Mouse (Mus musculus) MEL (cell line): ENCODE measurements around the gene Mecom. TPM values are rescaled to one million over a fixed set of nuclear protein-coding genes. Genes with fewer than 3 reads are reported as not detected.

Source experiments
- DNase-seq: peaks from one replicate; pipeline ENCODE4 v3.0.0; 2011; ENCODE audit warnings: low read depth, low spot score
- H3K27ac ChIP-seq: 2 replicates; pipeline ENCODE4 v1.5.1; 2012; ENCODE audit warnings: low read depth, mild to moderate bottlenecking, control low read depth, low read length, moderate library complexity; ENCODE audit not compliant: control insufficient read depth
- H3K27me3 ChIP-seq, 2 experiments: fragments of 150-350 bp in 1 of 2; sonication (generic) in 1 of 2; 2 replicates each; pipeline ENCODE4 v1.6.1; 2012; ENCODE audit warnings: low read length in 2 of 2, mild to moderate bottlenecking in 2 of 2, improper control_type of control experiment in 1 of 2, moderate library complexity in 1 of 2; ENCODE audit not compliant: insufficient read depth in 2 of 2, control insufficient read depth in 1 of 2
- H3K36me3 ChIP-seq, 2 experiments: 2 replicates each; pipeline ENCODE4 v1.6.1; 2012 to 2014; ENCODE audit warnings: low read length in 2 of 2, improper control_type of control experiment in 1 of 2, inconsistent platforms in 1 of 2, mild to moderate bottlenecking in 1 of 2; ENCODE audit not compliant: insufficient read depth in 2 of 2, control insufficient read depth in 1 of 2
- H3K4me1 ChIP-seq, 2 experiments: fragments of 150-350 bp in 1 of 2; sonication (generic) in 1 of 2; 2 replicates each; pipeline ENCODE4 v1.6.1; 2012; ENCODE audit warnings: low read length in 2 of 2, improper control_type of control experiment in 1 of 2, mild to moderate bottlenecking in 1 of 2; ENCODE audit not compliant: insufficient read depth in 2 of 2, control insufficient read depth in 1 of 2
- H3K4me3 ChIP-seq, 2 experiments: fragments of 150-350 bp in 1 of 2; sonication (generic) in 1 of 2; 2 replicates each; pipeline ENCODE4 v1.5.1; 2012; ENCODE audit warnings: low read depth in 2 of 2, low read length in 2 of 2, mild to moderate bottlenecking in 2 of 2, moderate library complexity in 2 of 2, control low read depth in 1 of 2, improper control_type of control experiment in 1 of 2; ENCODE audit not compliant: control insufficient read depth in 1 of 2, insufficient read depth in 1 of 2
- H3K79me2 ChIP-seq: 2 replicates; pipeline ENCODE4 v1.6.1; 2012; ENCODE audit warnings: mild to moderate bottlenecking, low read length, moderate library complexity; ENCODE audit not compliant: control insufficient read depth, poor library complexity, insufficient read depth
- H3K9ac ChIP-seq: 2 replicates; pipeline ENCODE4 v1.6.1; 2012; ENCODE audit warnings: low read depth, mild to moderate bottlenecking, control low read depth, low read length, moderate library complexity; ENCODE audit not compliant: control insufficient read depth, poor library complexity, severe bottlenecking
- H3K9me3 ChIP-seq: fragments of 150-350 bp; sonication (generic); replicated peaks from 2 replicates; pipeline ENCODE4 v1.6.1; 2012; ENCODE audit warnings: mild to moderate bottlenecking, low read length, improper control_type of control experiment, moderate library complexity; ENCODE audit not compliant: insufficient read depth
- BHLHE40 ChIP-seq: IDR thresholded peaks from 2 replicates; pipeline ENCODE4 v1.6.1; 2012; ENCODE audit warnings: low read depth, mild to moderate bottlenecking, inconsistent platforms, low read length, improper control_type of control experiment, borderline replicate concordance
- CHD1 ChIP-seq: IDR thresholded peaks from 2 replicates; pipeline ENCODE4 v1.6.1; 2012; ENCODE audit warnings: low read depth, mild to moderate bottlenecking, inconsistent platforms, low read length, improper control_type of control experiment
- CTCF ChIP-seq, 3 experiments: IDR thresholded peaks in 2 of 3; conservative IDR thresholded peaks in 1 of 3; 2 replicates each; pipeline ENCODE4 v1.5.1; 2011 to 2012; ENCODE audit warnings: low read length in 3 of 3, low read depth in 2 of 3, mild to moderate bottlenecking in 2 of 3, improper control_type of control experiment in 1 of 3, inconsistent platforms in 1 of 3, mixed read lengths in 1 of 3, moderate library complexity in 1 of 3; ENCODE audit not compliant: control insufficient read depth in 1 of 3, insufficient read depth in 1 of 3, poor library complexity in 1 of 3, severe bottlenecking in 1 of 3
- E2F4 ChIP-seq: IDR thresholded peaks from 2 replicates; pipeline ENCODE4 v1.6.1; 2011; ENCODE audit warnings: low read depth, low read length, improper control_type of control experiment, borderline replicate concordance
- EP300 ChIP-seq, 2 experiments: IDR thresholded peaks; 2 replicates each; pipeline ENCODE4 v1.6.1; 2011; ENCODE audit warnings: improper control_type of control experiment in 2 of 2, low read length in 2 of 2, low read depth in 1 of 2, mild to moderate bottlenecking in 1 of 2
- GABPA ChIP-seq: IDR thresholded peaks from 2 replicates; pipeline ENCODE4 v1.6.1; 2012; ENCODE audit warnings: low read depth, mild to moderate bottlenecking, inconsistent platforms, low read length, improper control_type of control experiment, moderate library complexity
- MAFK ChIP-seq: IDR thresholded peaks from 2 replicates; pipeline ENCODE4 v1.6.1; 2011; ENCODE audit warnings: low read depth, mild to moderate bottlenecking, low read length, improper control_type of control experiment, borderline replicate concordance
- MXI1 ChIP-seq: IDR thresholded peaks from 2 replicates; pipeline ENCODE4 v1.6.1; 2011; ENCODE audit warnings: mild to moderate bottlenecking, low read depth, low read length, improper control_type of control experiment
- MYC ChIP-seq: IDR thresholded peaks from 2 replicates; pipeline ENCODE4 v1.6.1; 2011; ENCODE audit warnings: low read depth, mild to moderate bottlenecking, low read length, improper control_type of control experiment, moderate library complexity
- NRF1 ChIP-seq: IDR thresholded peaks from 2 replicates; pipeline ENCODE4 v1.6.1; 2014; ENCODE audit warnings: low read depth, mild to moderate bottlenecking, inconsistent platforms, low read length, improper control_type of control experiment, moderate library complexity; ENCODE audit not compliant: poor library complexity, insufficient read depth, severe bottlenecking
- POLR2A ChIP-seq, 2 experiments: IDR thresholded peaks; 2 replicates each; pipeline ENCODE4 v1.6.1; 2011 to 2012; ENCODE audit warnings: low read length in 2 of 2, mild to moderate bottlenecking in 2 of 2, control low read depth in 1 of 2, improper control_type of control experiment in 1 of 2, low read depth in 1 of 2, moderate library complexity in 1 of 2; ENCODE audit not compliant: control insufficient read depth in 1 of 2, insufficient read depth in 1 of 2, poor library complexity in 1 of 2
- RAD21 ChIP-seq: IDR thresholded peaks from 2 replicates; pipeline ENCODE4 v1.6.1; 2011; ENCODE audit warnings: mild to moderate bottlenecking, low read depth, low read length, improper control_type of control experiment
- SMC3 ChIP-seq: IDR thresholded peaks from 2 replicates; pipeline ENCODE4 v1.6.1; 2011; ENCODE audit warnings: low read depth, low read length, improper control_type of control experiment
- TAL1 ChIP-seq: IDR thresholded peaks from 2 replicates; pipeline ENCODE4 v1.6.1; 2012; ENCODE audit warnings: mild to moderate bottlenecking, inconsistent platforms, low read length, moderate library complexity, mixed read lengths
- TCF12 ChIP-seq: IDR thresholded peaks from 2 replicates; pipeline ENCODE4 v1.6.1; 2014; ENCODE audit warnings: low read depth, mild to moderate bottlenecking, inconsistent platforms, low read length, improper control_type of control experiment, moderate library complexity
- USF1 ChIP-seq: IDR thresholded peaks from 2 replicates; pipeline ENCODE4 v1.6.1; 2014; ENCODE audit warnings: low read depth, mild to moderate bottlenecking, inconsistent platforms, low read length, improper control_type of control experiment, moderate library complexity
- USF2 ChIP-seq, 2 experiments: IDR thresholded peaks; 2 replicates each; pipeline ENCODE4 v1.6.1; 2011 to 2012; ENCODE audit warnings: improper control_type of control experiment in 2 of 2, low read length in 2 of 2, borderline replicate concordance in 1 of 2, inconsistent platforms in 1 of 2, low read depth in 1 of 2, mild to moderate bottlenecking in 1 of 2; ENCODE audit not compliant: insufficient read depth in 1 of 2
- ZC3H11A ChIP-seq: IDR thresholded peaks from 2 replicates; pipeline ENCODE4 v1.6.1; 2012; ENCODE audit warnings: low read depth, mild to moderate bottlenecking, inconsistent platforms, low read length, improper control_type of control experiment
- ZMIZ1 ChIP-seq: IDR thresholded peaks from 2 replicates; pipeline ENCODE4 v1.6.1; 2012; ENCODE audit warnings: low read depth, mild to moderate bottlenecking, inconsistent platforms, low read length, improper control_type of control experiment, moderate library complexity
- ZNF384 ChIP-seq: IDR thresholded peaks from 2 replicates; pipeline ENCODE4 v1.6.1; 2012; ENCODE audit warnings: low read depth, mild to moderate bottlenecking, inconsistent platforms, low read length, improper control_type of control experiment
- polyA plus RNA-seq, 2 experiments: library from polyadenylated mRNA; stranded (reverse) in 1 of 2; unstranded in 1 of 2; fragments of >175 nt in 1 of 2; fragments of >200 nt in 1 of 2; gene quantifications; 2 replicates each; pipeline versions ENCODE4 v1.2.1 to v1.2.4; 2012; ENCODE audit warnings: low replicate concordance in 2 of 2, low read depth in 1 of 2; ENCODE audit not compliant: insufficient read length in 2 of 2, insufficient read depth in 1 of 2, missing spikeins in 1 of 2
- total RNA-seq: library from RNA; depleted of rRNA; stranded (reverse); fragments of 300-350 nt; gene quantifications from 2 replicates; pipeline ENCODE4 v1.2.3, GENCODE M21; 2012

Mecom gene
- total and polyA plus RNA-seq, 3 experiments: 0.04 TPM; not detected in 2

- Histone ChIP-seq H3K4me3 (no peak overlapping the region), H3K79me2 (no peaks in the 10 kb centered on the region), H3K36me3 (no peaks in the 10 kb centered on the region), H3K27ac (no peak overlapping the region), H3K9ac (no peak overlapping the region), H3K9me3 (no peaks in the 10 kb centered on the region), H3K4me1 (no peaks in the 10 kb centered on the region), H3K27me3 (no peaks in the 10 kb centered on the region)
- no peak for TF ChIP-seq CTCF (IDR thresholded peaks at IDR 0.05 in 2 of 3, conservative IDR thresholded peaks at IDR 0.05 in 1 of 3; ENCODE audit: control insufficient read depth in 1 of 3, insufficient read depth in 1 of 3, low read depth in 2 of 3, low read length in 3 of 3, poor library complexity in 1 of 3, severe bottlenecking in 1 of 3)
- TF ChIP-seq USF2 (IDR thresholded peaks at IDR 0.05; ENCODE audit: borderline replicate concordance in 1 of 2, insufficient read depth in 1 of 2, low read depth in 1 of 2, low read length in 2 of 2): no peak
- no peak for TF ChIP-seq GABPA
- no peak for TF ChIP-seq RAD21
- TF ChIP-seq BHLHE40: no peak
- TF ChIP-seq SMC3: no peak
- TF ChIP-seq TCF12: no peak
- TF ChIP-seq EP300 (IDR thresholded peaks at IDR 0.05; ENCODE audit: low read depth in 1 of 2, low read length in 2 of 2): no peak
- no peak for TF ChIP-seq MYC
- TF ChIP-seq ZC3H11A: no peak
- DNase-seq: no peak
Measured at GRCm38 (mm10) chr3:30091860-30092259, 455.9 kb downstream of the Mecom start.

- Histone ChIP-seq H3K4me1 (no peaks in the 10 kb centered on the region), H3K27ac (no peak overlapping the region), H3K4me3 (no peak overlapping the region), H3K36me3 (no peaks in the 10 kb centered on the region), H3K9me3 (no peaks in the 10 kb centered on the region), H3K9ac (no peak overlapping the region), H3K79me2 (no peaks in the 10 kb centered on the region), H3K27me3 (no peaks in the 10 kb centered on the region)
- no peak for DNase-seq
- TF ChIP-seq USF1 (no peak), NRF1 (no peak), ZNF384 (no peak), BHLHE40 (no peak), ZMIZ1 (no peak), TAL1 (no peak), CHD1 (no peak), POLR2A (IDR thresholded peaks at IDR 0.05; ENCODE audit: control insufficient read depth in 1 of 2, insufficient read depth in 1 of 2, low read depth in 1 of 2, low read length in 2 of 2, poor library complexity in 1 of 2) (no peak), E2F4 (no peak), MXI1 (no peak), SMC3 (no peak), MAFK (no peak)
Measured at GRCm38 (mm10) chr3:30091401-30091800, 456.4 kb downstream of the Mecom start.
